Mouse (Mus musculus): ENCODE results near the gene Ints14. TPM values are rescaled to one million over a fixed set of nuclear protein-coding genes. Genes with fewer than 3 reads are reported as not detected.
A peak's percentile ranks its signal among the peaks of the same experiment; 100 is the strongest.

Gene Ints14
- polyA plus RNA-seq, 2 experiments: 14.8 to 23.3 TPM

GRCm38 (mm10) chr9:64960978-64961320 is 244 bp downstream of the Ints14 start:
- ATAC-seq (ENCODE audit: insufficient read depth) (peak; percentile 82), DNase-seq (ENCODE audit: low read depth in 3 of 3, low spot score in 3 of 3) (no peak)
- Histone ChIP-seq H3K27me3 (ENCODE audit: control insufficient read depth, insufficient read depth, low read length) (no peaks in the 10 kb centered on the region), H3K4me1 (replicated peaks; ENCODE audit: control insufficient read depth in 2 of 2, insufficient read depth in 2 of 2, low read length in 1 of 2) (peaks cover 13 to 15% of the 10 kb centered on the region in 2 experiments), H3K9me3 (ENCODE audit: control insufficient read depth, low read length) (no peaks in the 10 kb centered on the region), H3K27ac (peak overlapping the region; percentile 68), H3K36me3 (replicated peaks; ENCODE audit: control insufficient read depth, insufficient read depth, low read depth) (peaks cover 20% of the 10 kb centered on the region), H3K4me3 (ENCODE audit: insufficient read depth in 1 of 2, low read depth in 2 of 2, low read length in 2 of 2) (peak overlapping the region; percentile 86 to 96), H3K9ac (replicated peaks) (peak overlapping the region; percentile 87), H3K4me2 (ENCODE audit: low read depth) (peak overlapping the region; percentile 91)
- TF ChIP-seq CTCF (IDR thresholded peaks at IDR 0.05; ENCODE audit: low read depth) (no peak), EP300 (IDR thresholded peaks at IDR 0.05; ENCODE audit: low read depth) (no peak)
- under 1% methylated on average over 17 of the region's 17 CpGs for WGBS (ENCODE audit: insufficient replicate concordance)

- H3K4me1 ChIP-seq (replicated peaks; ENCODE audit: control insufficient read depth in 2 of 2, insufficient read depth in 2 of 2, low read length in 1 of 2): peaks cover 5 to 7% of the 10 kb centered on the region in 2 experiments
- no peak overlapping the region for H3K27ac ChIP-seq
- H3K9me3 ChIP-seq (ENCODE audit: control insufficient read depth, low read length): no peaks in the 10 kb centered on the region
- 74% methylated on average over 3 of the region's 3 CpGs for WGBS (ENCODE audit: insufficient replicate concordance)
- H3K9ac ChIP-seq (replicated peaks): no peak overlapping the region
- TF ChIP-seq EP300 (IDR thresholded peaks at IDR 0.05; ENCODE audit: low read depth) (no peak), CTCF (IDR thresholded peaks at IDR 0.05; ENCODE audit: low read depth) (no peak)
- H3K36me3 ChIP-seq (replicated peaks; ENCODE audit: control insufficient read depth, insufficient read depth, low read depth): peaks cover 62% of the 10 kb centered on the region
- no peak for DNase-seq (ENCODE audit: low read depth in 3 of 3, low spot score in 3 of 3)
- no peak for ATAC-seq (ENCODE audit: insufficient read depth)
- H3K4me2 ChIP-seq (ENCODE audit: low read depth): no peak overlapping the region
- no peak overlapping the region for H3K4me3 ChIP-seq (ENCODE audit: insufficient read depth in 1 of 2, low read depth in 2 of 2, low read length in 2 of 2)
- H3K27me3 ChIP-seq (ENCODE audit: control insufficient read depth, insufficient read depth, low read length): no peaks in the 10 kb centered on the region
Observed at GRCm38 (mm10) chr9:64980548-64980947, 19.8 kb downstream of the Ints14 start.

GRCm38 (mm10) chr9:64981904-64982303 is 21.2 kb downstream of the Ints14 start:
- Histone ChIP-seq H3K36me3 (replicated peaks; ENCODE audit: control insufficient read depth, insufficient read depth, low read depth) (peaks cover 67% of the 10 kb centered on the region), H3K4me1 (replicated peaks; ENCODE audit: control insufficient read depth in 2 of 2, insufficient read depth in 2 of 2, low read length in 1 of 2) (peaks cover 11 to 13% of the 10 kb centered on the region in 2 experiments), H3K4me2 (ENCODE audit: low read depth) (no peak overlapping the region), H3K27ac (no peak overlapping the region), H3K27me3 (ENCODE audit: control insufficient read depth, insufficient read depth, low read length) (no peaks in the 10 kb centered on the region), H3K9me3 (ENCODE audit: control insufficient read depth, low read length) (no peaks in the 10 kb centered on the region), H3K9ac (replicated peaks) (no peak overlapping the region), H3K4me3 (ENCODE audit: insufficient read depth in 1 of 2, low read depth in 2 of 2, low read length in 2 of 2) (no peak overlapping the region)
- WGBS (ENCODE audit: insufficient replicate concordance): 48% methylated on average over 1 of the region's 1 CpGs
- DNase-seq (ENCODE audit: low read depth in 3 of 3, low spot score in 3 of 3) (no peak), ATAC-seq (ENCODE audit: insufficient read depth) (no peak)
- TF ChIP-seq EP300 (IDR thresholded peaks at IDR 0.05; ENCODE audit: low read depth): no peak

DNA sequence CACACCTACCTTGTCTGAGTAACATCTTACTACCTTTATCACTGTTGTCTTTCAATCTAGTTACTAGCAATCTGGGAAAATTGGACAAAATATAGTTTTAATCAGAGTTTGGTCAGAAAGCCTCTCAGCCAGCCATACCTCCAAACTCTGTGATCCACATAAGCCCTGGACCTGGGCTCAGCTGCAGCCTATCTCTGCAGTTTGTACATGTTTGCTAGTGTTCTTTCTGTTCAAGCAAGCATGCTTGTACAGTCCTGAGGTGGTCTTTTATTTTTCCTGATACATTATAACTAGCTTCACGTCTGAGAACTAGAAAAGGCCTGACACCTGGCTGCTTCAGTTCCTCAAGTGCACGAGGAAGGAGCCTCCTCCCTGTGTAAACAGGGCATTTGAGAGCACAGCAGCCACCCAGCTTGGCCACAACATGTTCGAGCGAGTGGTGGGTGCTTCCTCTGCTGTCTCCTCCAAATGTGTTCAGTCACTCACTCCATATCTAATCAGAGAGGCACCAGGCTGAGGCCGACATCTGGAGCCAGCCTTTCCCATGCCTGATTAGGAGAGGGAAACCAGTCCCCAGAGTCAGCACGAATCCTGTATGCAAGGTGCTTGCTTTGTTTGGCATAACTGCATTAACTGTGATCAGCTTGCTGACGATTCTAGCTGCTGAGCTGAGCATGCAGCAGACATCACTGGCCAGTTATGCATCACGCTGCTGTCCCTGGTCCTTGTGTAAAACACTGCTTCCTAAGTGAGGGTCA is 24.5 kb downstream of the Ints14 start:
- no peak overlapping the region for H3K4me3 ChIP-seq (ENCODE audit: insufficient read depth in 1 of 2, low read depth in 2 of 2, low read length in 2 of 2)
- peaks cover 11 to 13% of the 10 kb centered on the region in 2 experiments for H3K4me1 ChIP-seq (replicated peaks; ENCODE audit: control insufficient read depth in 2 of 2, insufficient read depth in 2 of 2, low read length in 1 of 2)
- H3K27me3 ChIP-seq (ENCODE audit: control insufficient read depth, insufficient read depth, low read length): no peaks in the 10 kb centered on the region
- DNase-seq (ENCODE audit: low read depth in 3 of 3, low spot score in 3 of 3) (peak; percentile 57 to 69 (median 58)), ATAC-seq (ENCODE audit: insufficient read depth) (peak; percentile 95)
- H3K36me3 ChIP-seq (replicated peaks; ENCODE audit: control insufficient read depth, insufficient read depth, low read depth): peaks cover 67% of the 10 kb centered on the region
- H3K9ac ChIP-seq (replicated peaks): 0 out of 2 replicates have a peak overlapping the region, but pooled peaks have one; percentile 3
- WGBS (ENCODE audit: insufficient replicate concordance): 19% methylated on average over 8 of the region's 8 CpGs
- H3K4me2 ChIP-seq (ENCODE audit: low read depth): peak overlapping the region; percentile 45
- TF ChIP-seq EP300 (IDR thresholded peaks at IDR 0.05; ENCODE audit: low read depth) (peak; percentile 91), CTCF (IDR thresholded peaks at IDR 0.05; ENCODE audit: low read depth) (no peak)
- peak overlapping the region; percentile 59 for H3K27ac ChIP-seq
- H3K9me3 ChIP-seq (ENCODE audit: control insufficient read depth, low read length): no peaks in the 10 kb centered on the region

DNA sequence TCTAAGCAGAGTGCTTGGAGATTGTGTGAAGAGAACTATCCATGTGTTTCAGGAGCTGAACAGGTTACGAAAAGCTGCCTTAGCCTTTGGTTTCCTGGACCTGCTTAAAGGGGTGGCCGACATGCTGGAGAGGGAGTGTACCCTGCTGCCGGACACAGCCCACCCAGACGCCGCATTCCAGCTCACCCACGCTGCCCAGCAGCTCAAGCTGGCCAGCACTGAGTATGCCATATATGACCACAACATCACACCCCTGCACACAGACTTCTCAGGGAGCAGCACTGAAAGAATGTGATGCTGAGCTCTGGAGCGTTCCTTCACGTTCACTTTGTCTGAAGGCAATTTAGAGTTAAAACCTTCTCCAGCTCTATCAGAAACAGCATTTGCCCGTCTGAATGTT is 25.1 kb downstream of the Ints14 start:
- no peak for ATAC-seq (ENCODE audit: insufficient read depth)
- H3K27me3 ChIP-seq (ENCODE audit: control insufficient read depth, insufficient read depth, low read length): no peaks in the 10 kb centered on the region
- WGBS (ENCODE audit: insufficient replicate concordance): 84% methylated on average over 9 of the region's 9 CpGs
- H3K4me1 ChIP-seq (replicated peaks; ENCODE audit: control insufficient read depth in 2 of 2, insufficient read depth in 2 of 2, low read length in 1 of 2): peaks cover 11 to 13% of the 10 kb centered on the region in 2 experiments
- peaks cover 70% of the 10 kb centered on the region for H3K36me3 ChIP-seq (replicated peaks; ENCODE audit: control insufficient read depth, insufficient read depth, low read depth)
- peak overlapping the region; percentile 59 for H3K27ac ChIP-seq
- TF ChIP-seq EP300 (IDR thresholded peaks at IDR 0.05; ENCODE audit: low read depth) (no peak), CTCF (IDR thresholded peaks at IDR 0.05; ENCODE audit: low read depth) (no peak)
- no peaks in the 10 kb centered on the region for H3K9me3 ChIP-seq (ENCODE audit: control insufficient read depth, low read length)
- no peak for DNase-seq (ENCODE audit: low read depth in 3 of 3, low spot score in 3 of 3)
- 0 out of 2 replicates have a peak overlapping the region, but pooled peaks have one; percentile 3 for H3K9ac ChIP-seq (replicated peaks)
- H3K4me3 ChIP-seq (ENCODE audit: insufficient read depth in 1 of 2, low read depth in 2 of 2, low read length in 2 of 2): no peak overlapping the region
- H3K4me2 ChIP-seq (ENCODE audit: low read depth): peak overlapping the region; percentile 45
